Mouse (Mus musculus) lung, postnatal 14 days (tissue): ENCODE measurements at regions not wholly inside any gene's neighbourhood (a gene's known extent, or its start where the extent isn't known, plus 50 kb on each side); places are given as distances from the start of the nearest gene placed in this dataset.
A peak's percentile ranks its signal among the peaks of the same experiment; 100 is the strongest.

Experiments
- DNase-seq: peaks from one replicate; pipeline ENCODE4 v3.0.0; 2021

DNA sequence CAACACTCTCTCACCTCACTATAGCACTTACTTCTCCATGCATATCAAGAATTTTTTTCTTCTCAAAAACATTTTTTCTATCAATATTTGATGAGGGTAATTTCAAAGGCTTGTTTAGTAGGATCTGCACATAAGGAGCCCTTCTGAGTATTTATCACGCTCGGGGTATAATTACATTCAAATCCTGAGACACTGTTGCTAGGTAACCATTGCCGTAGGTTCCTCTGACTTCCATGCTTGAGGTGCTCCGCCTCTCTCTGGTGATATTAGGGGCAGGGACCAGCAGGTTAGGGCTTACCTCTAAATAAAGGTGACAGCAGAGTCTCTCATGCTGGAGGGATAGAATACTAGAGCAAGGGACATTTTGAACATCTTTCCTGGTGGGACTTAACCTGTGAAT is 54.4 kb upstream of the 9630041A04Rik start:
- no peak for DNase-seq

DNA sequence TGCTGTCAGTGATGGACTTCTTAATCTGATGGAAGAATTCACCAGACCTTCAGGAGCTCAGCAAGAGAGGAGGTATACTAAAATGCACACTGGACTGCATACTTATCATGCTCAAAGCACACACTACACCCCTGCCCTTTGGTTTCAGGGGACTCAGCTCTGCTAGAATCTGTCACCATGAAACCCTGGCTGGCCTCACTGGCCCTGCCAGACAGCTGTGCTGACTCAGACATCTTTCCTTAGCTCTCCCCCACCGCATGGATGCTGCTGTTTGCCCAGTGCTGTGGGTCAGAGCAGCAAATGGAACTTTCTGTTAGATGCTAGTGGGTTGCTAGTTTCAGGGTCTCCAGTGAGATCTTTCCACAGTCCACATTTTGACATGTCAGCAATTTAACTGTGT is 64.9 kb upstream of the 9630041A04Rik start:
- DNase-seq, result no peak

DNA sequence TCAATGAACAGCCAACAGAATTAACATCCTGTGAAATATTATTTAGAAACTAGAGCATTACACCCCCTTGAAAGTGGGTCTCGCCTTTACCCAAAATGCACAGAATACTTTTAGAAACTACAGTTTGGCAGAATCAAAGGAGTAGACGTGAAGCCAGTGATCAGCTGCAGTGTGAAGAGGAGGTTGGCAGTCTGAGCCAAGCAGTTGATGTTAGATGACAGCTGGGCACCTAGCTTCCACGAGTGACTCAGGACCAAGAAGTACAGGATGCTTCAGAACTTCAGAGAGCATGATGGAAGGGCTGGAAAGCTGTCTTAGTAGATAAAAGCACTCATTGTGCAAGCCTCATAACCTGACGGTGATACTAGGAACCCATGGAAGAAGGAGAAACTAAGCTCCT is 65.6 kb upstream of the 9630041A04Rik start:
- DNase-seq, result no peak

DNA sequence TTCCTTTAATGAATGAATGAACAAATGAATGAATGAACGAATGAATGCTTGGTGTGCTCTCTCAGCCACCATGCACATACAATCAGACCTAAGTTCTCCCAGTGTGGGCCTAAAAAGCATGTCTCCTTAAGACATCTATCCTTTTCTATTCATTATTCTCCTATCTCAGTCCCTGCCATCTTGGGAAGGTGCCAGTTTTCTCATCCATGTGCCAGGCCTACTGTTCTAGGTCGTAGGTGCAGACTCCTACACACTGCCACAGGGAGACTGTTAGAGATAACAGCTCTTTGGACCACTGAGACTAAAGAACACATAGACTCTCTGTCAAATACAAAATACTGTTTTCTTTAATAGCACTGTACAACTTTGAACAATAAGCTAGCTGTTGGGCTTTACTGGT is 66.2 kb upstream of the 9630041A04Rik start:
- DNase-seq, result no peak

DNA sequence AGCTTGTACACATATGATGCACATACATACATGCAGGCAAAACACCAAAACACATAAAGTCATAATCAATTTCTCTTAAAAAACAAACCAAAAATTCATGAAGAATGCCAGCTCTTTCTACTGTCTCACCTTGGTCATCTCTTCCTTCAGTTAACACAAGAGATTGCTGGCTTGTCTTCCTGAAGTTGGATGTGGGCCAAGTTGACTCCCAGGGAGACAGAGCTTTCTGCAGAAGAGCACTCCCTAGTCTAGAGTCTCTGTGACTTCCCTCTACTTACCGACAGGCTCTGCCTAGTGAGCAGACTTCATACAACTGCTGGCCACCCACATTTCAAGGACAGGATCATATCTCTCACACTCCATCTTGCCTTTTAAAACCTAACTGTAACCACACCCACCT is 70.7 kb upstream of the 9630041A04Rik start:
- DNase-seq, result no peak

DNA sequence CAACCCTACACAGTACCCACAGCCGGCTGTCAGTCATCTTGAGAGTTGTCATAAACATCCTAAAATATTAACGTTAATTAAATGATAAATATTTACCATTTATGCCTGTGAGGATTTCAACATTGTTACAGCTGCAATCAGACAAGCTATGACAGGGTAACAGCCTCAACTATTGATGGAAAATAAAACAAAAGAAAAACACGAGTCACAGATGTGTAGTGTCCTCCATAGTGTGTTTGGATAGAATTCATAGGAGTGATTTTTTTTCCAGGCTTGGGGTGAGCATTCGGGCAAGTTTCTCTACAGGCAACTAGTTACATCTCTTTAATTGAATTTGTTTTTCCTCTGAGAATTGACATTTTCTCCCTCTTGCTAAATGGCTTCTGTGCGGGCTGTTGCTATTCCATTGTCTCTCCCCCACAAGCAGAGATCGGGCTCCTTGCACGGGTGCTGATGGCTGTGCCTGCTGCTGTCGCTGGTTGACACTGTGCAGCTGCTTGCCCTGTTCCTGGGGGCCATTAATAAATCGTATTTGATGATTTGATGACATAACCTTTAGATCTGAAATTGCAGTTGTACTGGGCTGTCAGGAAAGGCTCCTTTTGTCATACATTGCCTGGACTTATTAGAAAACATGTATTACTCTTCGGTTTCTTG is 120.6 kb upstream of the 9630041A04Rik start:
- no peak for DNase-seq

DNA sequence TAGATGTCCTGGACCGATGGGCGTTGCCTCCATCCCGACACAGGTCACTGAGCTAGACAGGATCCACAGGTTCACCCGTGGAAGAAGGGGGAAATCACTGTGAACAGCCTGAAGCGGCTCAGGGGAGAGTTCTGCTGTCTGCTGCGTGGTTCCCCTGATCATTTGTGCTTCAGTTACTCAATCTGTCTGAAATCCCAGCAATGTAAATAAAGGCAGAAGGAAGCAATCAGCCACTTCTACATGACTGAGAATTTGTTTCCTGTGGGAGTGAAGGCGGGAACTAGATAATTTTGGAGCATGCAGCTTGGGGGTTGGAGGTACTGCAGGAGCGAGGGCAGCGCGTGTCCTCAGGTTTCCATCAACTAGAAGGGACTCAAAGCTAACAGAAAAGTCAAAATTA is 122.3 kb upstream of the 9630041A04Rik start:
- DNase-seq, result no peak

DNA sequence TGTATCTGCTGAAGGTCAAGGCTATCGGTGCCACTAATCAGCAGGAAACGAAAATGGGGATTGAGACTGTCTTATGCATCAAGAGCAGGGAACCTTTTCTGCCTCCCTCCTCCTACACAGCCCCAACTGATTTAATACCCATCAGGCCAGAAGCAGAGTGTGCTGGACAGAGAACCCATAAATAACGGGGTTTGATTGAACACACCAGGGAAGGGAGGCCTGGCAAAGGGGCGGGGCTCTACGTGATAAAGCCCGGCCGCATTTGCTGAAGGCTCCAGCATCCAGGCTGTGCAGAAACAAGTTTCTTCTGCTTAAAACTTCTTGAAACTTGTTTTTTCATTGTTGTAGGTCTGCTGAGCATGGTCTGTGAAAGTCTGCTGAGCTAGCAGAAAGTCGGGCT is 127.4 kb upstream of the 9630041A04Rik start:
- DNase-seq, result no peak

DNA sequence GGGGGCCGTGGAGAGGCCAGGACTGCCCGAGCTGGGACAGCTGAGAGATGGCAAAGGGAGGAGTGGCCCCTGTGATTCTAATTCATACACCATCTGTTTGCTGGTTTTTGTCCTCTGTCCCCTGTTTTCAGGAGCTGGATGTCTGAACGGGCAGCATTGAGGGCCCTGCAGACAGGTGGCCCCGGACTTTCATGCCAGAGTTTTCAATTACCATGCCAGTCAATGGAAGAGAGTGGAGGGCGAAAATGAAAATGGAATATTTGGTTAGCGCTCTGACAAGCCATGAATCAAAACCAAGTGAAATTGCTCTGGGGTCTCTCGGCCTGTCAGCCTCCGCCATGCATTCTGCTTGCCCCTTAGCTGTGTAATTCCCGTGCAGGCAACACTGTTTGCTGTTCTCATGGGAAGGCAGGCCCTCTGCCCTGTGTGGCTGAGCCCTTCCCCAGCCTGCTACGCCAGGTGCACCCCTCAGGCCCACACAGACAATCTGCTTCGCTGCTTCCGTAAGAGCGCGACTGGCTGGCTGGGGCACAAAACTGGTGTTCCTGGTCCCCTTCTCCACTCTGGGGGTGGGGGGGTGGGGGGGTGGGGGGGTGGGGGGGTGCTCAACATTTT is 127.9 kb upstream of the 9630041A04Rik start:
- no peak for DNase-seq

DNA sequence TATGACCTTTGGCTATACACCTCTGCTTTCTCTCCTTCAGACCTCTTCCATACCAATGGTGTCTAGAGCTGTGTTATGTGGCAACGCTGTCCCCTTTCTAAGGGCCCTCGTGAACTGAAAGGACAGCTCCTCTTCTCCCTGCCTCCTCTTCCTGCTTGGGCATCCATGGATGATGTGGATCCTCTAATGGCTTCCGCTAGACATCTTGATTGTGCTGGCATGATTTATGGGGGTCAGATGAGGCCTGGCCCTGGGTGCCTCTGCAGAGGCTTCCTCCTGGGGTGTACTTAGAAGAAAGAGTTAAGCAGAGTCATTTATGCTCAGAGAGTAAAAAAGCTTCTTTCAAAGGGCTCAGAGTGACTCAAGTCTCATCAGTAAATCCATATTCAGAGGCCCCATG is 131.5 kb upstream of the 9630041A04Rik start:
- DNase-seq, result no peak

DNA sequence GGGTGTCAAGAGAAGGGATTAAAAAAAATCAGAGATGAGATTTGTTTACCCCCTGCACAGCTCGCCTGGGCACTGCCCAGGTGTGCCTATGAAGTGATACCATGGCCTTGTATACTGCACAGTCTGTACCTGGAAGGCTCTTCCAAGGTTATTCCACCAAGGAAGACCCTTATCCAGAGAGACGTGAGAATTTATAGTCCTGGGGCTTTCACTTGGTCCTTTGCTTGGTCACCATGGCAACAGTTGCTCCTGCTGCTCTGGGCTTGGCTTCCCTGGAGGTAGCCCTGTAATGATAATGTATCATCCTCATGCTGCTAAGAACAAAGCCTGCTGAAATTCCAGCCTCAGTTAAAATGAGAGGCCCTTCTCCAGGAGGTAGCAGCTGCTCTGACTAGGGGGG is 143.7 kb upstream of the 9630041A04Rik start:
- no peak for DNase-seq

DNA sequence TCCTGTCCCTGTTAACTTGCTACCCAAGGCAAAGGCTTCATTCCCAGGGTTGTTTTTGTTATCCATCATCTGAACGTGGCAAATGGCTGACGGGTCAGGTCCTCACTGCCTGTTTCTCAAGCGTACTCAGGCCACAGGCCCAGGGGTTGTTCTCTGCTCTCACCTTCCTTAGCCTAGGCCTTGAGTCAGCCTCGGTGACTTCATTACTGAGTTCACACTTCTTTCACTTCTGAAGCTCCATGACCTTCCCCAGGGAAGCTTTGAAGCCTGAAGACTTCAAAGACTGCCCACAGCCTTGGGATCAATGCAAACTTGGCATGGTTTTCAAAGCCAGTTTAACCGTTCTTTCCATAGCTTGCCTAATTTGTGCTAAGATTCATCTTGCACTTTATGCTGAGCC is 145.3 kb upstream of the 9630041A04Rik start:
- DNase-seq, result no peak

DNA sequence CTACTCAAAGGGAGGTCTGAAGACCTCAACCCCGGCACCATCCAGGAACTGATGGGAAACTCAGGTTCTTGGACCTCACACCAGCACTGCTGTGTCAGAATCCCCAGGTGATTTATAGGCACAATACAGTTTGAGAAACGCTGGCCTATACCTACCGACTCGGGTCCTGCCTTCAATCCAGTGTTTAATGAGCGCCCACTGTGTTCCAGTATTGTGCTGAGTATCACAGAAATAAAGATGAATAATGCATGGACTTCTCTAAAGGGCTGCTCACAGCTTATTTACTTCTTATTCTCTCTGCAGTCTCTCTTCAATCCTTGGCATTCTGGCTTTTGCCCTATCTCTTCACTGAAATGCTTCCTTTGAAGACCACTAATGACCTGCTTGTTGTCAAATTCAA is 146.8 kb upstream of the 9630041A04Rik start:
- DNase-seq, result no peak

DNA sequence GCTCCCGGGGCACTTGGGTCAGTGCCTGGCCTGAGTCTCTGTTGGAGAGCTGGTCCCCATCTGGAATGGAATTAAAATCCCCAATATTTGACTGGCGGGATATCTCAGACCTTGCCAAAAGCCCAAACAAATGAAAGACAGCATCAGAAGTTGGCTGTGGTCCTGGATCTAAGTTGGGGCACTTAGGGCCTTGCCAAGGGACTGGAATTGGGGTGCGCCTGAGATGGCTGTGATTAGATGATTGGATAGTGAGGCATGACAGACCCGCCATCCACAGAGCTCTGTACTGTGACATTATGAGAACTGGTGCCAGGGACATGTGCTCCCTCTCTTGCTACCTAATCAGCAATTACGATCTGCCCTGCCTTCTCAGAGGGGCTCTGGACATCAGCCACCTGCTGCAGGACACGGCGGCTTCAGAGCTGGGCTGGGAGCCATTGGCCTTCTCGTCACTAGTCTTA is 151.0 kb upstream of the 9630041A04Rik start:
- DNase-seq, result peak; percentile 44

DNA sequence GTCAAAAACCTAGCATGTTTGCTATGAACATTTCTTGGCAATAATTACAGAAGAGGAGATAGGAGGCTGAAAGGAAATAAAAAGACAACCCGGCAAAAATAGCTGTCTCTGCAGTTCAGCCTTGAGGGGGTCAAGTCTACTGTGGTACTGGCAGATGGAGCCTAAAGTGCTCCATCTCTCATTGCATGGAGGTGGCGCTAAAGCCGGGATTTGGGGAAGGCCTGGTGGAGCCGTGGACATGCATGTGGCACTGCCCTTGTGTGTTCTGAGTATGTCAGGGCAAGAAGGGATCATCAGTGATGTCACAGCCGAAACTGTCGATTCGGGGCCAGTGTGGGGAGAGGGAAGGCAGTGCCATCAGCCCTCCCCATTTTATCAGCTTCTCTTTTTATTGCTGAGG is 161.3 kb upstream of the 9630041A04Rik start:
- no peak for DNase-seq

DNA sequence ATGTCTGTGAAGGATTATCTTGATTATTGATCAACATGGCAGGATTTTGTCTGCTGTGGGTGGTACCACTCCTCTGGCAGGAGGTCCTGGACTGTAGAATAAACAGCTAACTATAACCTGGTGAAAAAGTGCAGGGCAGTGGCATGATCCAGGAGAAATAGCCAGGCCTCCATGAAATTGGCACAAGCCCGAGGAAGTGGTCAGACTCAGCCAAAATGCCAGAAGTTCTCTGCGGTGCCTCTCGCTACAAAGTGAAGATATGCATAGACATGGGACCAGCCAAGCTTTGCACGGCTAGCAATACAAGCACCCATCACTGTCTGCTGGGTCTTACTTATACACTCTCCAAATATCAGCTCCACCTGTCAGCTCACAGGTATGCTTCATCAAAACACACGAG is 167.6 kb upstream of the 9630041A04Rik start:
- no peak for DNase-seq

DNA sequence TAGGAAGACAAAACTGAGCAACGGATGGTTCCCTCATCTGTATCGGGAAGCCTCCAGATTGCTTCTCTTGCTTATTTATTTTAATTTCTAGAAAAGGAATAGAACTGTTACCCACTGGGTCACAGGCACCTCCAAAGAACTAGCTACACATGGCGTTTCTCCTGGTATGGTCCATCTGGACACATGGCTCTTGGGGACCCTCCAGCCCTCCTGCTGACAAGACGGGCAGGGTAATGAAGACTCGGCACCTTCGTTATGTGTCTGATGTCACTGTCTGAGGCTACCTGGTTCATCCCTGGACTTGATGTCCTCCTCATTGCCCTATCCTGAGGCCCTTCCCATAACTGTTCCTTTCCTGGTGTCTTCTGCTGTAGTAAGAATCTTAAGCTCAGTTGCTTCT is 170.3 kb upstream of the 9630041A04Rik start:
- DNase-seq, result no peak

DNA sequence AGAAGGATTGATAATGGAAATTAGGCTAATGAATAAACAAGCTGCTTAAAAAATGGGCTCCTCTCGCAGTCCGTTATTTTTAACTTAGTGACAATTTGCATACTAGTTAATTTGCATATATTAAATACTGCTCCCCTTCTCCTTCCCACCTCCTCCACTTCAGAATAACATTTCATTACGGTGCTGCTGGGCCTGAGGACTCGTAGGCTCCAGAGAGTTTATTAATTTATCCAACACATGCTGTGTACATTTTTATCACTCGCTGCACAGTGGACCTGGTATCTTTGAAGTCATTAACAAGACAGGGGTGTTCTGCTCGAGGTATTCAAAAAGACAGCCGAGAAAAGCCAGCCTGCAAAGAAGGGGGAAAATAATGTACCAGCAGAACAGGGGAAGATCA is 170.7 kb upstream of the 9630041A04Rik start:
- no peak for DNase-seq

DNA sequence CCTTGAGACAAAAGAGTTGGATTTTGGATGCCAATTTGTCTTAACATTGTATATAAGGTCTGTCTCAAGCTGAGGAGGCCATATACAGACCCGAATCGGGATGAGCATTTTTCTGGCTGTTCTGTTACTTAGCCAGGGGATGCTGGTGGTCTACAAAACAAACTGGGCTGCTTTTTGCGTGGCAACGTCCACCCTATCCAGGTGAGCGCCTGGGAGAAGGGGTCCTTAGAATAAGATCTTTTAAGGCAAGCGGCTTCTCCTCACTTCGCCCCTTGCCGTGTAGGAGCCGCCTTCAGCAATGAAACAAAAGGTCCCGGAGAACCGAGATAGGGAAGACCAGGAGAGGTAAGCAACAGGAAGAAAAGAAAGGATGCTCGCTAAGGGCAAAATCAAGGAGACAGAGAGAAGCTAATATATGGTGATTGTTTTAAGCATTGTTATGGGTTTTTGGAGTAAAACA is 171.2 kb upstream of the 9630041A04Rik start:
- DNase-seq, result no peak

DNA sequence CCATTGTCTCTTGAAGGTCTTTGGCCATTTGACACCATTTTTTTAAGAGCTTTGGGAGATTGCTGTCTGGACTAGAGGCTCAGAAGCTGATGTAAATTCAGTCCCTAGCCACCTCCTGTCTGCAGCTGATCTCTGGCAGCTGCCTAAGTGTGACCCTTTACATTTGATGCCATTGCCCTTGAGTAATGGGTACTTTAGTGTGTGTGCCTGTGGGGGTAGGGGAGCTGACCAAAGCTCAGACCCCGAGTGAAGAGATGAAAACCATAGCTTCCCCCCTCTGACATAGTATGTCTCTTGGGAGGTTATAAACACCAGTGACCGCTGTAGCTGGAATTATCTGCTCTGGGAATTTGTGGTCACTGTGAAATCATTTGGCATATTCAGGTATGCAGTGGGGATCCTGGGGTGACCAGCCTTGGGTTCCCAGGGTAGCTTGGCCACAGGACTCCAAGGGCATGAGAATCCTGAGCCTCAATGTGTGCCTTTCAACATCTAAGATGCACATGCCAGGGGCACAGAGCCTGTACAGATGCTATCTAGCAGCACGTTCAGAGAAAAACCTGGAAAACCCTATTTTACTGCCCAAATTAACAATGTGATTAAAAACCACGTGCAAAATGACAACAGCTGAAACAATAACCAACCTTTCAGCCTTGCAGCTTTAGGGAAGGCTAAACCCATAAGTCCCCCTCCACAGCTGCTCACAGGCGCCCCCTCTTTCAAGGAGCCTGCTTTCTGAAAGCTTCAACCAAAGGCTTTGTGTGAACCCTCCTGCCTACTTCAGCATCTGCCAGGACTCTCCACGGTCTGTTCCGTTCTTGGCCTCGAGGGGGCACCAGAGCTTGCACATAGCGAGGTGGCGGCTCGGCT is 171.9 kb upstream of the 9630041A04Rik start:
- peak; percentile 88 for DNase-seq

DNA sequence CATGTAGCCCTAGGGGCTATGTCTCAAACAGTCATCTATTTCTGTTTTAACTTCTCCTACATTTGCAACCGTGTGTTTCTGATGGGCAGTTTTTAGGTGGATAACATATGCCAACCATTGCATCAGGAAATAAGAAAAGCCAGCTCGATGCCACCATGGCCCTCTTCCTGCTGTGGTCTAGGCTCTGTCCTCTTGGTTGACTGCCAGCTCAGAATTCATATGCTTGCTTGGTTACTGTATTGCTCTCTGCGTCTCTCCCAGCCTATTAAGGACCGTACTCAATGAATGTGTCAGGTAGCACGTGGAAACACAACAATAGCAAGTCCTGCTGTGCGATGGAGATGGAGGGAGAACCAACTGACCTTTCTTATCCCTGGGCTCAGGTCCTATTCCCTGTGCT is 174.4 kb upstream of the 9630041A04Rik start:
- DNase-seq, result no peak

DNA sequence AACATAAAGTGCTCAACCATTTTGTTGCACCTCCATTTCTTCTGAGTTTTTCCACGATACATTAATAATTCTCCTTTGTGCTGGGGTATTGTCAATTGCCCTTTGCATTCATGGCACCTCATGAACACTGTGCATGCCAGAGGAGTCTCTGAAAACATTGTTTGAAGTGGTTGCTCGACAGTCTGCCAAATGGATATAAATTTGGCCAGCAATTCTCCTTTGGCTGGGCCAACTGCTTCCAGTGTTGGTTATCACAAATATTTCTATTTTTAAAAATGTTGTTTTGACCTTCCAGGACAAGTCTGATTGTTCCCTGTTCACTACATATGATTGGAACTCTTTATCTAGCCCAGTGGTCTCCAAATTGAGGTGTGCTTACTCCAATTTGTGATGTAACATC is 184.1 kb upstream of the 9630041A04Rik start:
- DNase-seq, result peak; percentile 6

DNA sequence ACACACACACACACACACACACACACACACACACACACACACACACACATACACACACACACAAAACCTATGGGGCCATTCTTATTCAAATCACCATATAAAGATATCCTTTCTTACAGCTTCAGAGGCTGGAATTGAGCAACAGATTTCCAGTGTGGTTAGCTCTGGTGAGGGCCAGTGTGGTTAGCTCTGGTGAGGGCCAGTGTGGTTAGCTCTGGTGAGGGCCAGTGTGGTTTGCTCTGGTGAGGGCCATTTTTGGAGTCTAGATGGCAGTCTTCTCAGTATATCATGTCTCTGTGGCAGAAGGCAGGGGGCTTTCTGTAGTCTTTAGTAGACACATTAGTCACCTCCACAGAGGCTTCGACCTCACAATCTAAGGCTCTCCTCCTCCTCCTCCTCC is 191.5 kb upstream of the 9630041A04Rik start:
- DNase-seq, result no peak

DNA sequence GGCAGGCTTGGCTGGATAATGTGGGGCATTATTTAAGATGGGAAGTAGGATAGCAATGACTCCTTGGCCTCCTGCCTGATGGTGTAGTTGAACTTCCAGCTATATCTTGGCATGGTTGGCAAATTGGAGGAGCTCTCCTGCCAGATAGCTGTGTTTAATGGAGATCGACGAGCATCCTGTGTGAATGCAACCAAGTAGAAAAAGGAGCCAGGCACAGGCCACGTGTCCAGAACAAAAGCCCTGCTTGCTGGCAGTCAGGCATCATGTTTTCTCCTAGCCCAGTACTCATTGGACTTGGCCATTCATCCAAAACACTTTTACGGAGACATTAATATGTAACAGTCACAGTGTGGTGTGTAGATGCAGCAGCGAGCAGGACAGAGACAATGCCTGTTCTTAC is 211.8 kb upstream of the 9630041A04Rik start:
- no peak for DNase-seq
